Mouse (Mus musculus): ENCODE results near the gene Pepd.
A peak's percentile ranks its signal among the peaks of the same experiment; 100 is the strongest.
"Not testable (repeated sequence)": the region's sequence is repeated elsewhere in the genome, so short reads cannot be mapped to it uniquely, and the experiment has no call there.

The Pepd gene

DNA sequence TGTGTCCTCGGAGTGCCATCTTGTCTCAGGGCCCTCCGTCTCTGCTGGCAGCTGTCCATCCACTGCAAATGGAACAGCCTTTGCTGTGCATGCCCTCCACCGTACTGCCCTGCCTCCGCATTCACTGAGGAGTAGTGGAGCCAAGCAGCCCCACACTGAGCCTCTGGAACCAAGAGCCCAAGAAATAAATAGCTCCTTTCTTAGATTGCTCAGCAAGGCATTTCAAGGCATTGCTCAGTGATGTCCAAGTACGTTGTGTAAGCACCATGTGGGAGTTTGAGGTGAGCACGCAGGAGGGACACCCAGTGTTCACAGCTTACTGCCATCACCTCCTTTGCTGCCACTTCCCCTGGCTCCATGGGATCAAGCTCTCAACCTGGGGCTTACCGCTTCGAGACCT, 20.5 kb downstream of the Pepd start:
- no peak for DNase-seq (ENCODE audit: low spot score)

DNA sequence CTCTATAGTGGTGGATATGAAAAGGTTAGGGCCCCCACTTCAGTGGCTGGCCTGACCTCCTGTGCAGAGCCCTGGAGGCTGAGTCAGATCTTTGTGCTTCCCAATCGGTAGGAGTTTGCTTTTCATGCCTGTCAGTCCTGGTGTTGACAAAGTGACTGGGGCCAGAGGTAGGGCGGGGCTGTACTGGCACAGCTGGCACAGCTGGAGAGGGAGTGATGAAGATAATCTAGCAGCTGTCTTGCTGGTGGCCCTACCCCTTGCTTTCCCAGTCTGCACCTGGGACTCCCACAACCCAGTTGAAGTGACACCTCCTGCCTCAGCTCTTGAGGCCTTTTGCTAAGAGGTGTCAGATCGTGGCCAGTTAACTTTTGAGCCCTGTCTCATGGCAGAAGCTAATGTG, 21.0 kb downstream of the Pepd start:
- DNase-seq (ENCODE audit: low spot score) = no peak

DNA sequence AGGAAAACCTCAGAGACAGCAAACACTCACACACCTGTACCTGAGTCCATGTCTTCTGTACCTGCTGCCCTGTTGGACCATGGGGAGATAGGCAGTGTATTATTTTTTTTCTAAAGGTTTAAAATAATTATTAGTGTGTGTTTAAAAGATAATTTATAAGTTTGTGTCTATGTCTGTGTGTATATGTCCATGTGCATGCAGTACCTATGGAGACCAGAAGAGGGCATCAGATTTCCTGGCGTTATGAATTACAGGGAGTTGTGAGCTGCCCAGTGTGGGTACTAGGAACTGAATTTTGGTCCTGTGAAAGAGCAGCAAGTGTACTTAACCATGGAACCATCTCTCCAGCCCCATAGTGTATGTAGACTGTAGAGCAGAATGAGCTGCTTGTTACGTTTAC, 24.2 kb downstream of the Pepd start:
- no peak for DNase-seq (ENCODE audit: low spot score)

DNA sequence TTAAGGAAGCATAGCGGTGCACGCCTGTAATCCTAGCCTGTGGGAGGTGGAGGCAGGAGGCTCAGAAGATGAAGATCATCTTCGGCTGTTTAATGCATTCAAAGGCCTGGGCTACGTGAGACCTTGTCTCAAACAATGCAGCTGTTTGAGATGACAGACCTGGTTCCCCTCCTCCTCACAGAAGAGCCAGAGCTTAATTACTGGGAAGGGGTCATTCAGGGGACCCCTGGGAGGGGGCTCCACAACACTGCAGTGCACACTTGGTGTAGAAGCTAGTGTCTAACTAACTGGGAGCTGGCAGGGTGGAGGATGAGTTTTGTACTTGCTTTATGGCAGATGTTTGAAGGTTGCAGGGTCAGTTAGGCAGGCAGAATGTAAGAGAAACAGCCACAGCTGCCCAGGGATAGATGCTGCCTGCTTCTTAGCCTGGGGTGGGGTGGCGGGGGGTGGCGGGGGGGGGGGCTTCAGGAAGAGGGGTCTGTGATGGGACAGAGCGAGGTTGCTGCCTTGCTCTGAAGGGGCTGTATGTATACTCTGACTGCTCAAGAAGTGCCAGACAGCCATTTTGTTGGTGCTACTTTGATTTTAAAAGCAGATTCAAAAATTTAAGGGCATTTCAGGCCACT, 26.6 kb downstream of the Pepd start:
- peak; percentile 55 for DNase-seq (ENCODE audit: low spot score)

DNA sequence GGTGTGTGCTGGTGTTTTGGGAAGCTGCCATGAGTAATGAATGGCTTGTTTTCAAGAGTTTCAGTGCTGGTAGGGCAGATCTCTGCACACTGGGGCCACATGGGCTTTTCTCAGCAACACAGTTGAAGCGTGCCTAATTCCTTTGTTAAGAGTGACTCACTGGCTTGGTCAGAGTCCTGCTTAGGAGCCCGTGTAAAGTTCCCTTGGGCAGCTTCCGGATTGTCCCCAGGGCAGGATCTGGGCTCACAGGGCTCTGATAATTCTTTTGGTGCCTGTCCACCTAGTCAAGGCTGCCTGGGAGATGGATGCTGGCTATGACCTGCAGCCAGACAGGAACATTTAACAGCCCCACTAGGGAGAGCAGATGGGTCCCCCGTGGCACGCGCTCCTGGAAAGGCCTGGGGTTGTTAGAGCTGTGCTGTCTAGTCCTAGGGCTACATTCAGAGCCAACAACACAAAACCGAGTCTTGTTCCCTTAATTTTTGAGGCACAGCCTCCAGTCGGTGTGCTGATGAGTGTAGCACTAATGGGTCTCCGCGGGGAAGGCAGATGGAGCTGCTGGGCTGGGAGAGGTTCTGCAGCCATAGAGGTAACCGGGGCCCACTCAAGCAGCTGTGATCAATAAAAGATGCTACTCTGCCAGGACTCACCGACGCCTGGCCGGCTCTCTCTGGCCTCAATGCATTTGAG, 27.2 kb downstream of the Pepd start:
- peak; percentile 80 for DNase-seq (ENCODE audit: low spot score)

DNA sequence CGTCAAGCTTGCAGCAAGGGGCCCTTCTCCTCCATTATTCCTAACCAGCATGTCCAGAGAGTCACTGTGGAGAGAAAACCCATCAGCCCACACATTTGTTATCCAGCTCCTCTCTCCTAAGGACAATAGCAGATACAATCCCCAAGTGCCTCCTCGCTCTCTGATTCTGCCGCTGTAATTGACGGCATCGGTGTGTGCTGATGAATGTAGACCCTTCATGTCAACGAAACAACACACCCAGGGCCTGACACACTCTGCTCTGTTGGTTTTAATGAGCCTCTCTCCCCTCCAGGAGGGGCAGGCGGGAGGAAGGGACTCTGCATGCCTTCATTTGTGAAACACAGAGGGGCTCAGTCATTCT, 27.8 kb downstream of the Pepd start:
- peak; percentile 57 for DNase-seq (ENCODE audit: low spot score)

DNA sequence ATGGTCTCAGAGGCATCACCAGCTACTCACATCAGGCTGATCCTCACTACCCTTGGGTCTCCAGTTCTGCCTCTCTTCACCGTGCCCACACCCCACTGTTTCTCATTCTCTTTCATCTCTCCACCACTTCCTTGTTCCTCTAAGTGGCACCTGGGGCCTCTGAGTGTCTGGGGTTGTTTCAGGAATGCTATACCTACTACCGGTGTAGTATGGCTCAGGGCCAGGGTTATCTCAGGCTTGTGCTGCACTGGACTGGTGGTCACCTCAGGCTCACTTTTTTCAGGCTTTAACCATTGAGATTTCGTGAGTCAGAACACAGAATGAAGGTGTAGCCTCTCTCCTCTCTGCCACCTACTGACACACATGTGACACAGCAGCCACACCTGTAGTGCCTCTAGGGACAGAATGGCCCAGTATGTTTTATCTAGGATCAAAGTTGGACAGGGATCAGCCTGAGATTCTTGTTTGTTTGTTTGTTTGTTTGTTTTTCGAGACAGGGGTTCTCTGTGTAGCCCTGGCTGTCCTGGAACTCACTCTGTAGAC, 31.5 kb downstream of the Pepd start:
- DNase-seq (ENCODE audit: low spot score) = no peak

DNA sequence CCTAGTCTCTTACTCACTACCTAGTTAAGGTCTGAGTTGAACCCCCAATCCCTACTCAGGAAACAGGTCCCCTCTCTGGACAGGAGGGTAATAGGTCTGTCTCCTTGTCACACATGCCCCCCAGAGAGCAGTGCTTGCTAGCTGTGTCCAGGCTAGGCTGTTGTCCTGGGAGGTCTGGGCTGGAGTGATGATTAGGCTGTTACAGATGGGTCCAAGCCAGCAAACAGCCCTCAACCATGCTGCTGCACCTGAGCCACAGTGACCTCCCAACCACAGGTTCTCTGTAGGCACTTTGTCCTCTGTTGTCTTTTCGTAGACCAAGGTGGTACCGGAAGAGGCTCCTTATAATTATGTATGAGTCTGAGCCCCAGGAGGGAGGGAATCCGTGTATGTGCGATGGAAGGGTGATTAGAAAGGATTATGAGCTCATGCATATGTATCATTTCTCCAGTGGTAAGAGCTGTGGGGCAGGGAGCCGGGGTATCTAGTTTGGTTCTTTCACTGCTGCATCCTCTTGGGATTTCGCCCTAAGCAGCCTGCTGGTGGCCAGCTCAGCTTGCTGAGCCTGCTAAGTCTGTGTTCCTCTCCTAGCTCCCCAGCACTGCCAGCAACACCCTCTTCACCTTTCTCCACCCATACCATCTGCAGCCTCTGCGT, 34.2 kb downstream of the Pepd start:
- DNase-seq (ENCODE audit: low spot score) = peak; percentile 6

DNA sequence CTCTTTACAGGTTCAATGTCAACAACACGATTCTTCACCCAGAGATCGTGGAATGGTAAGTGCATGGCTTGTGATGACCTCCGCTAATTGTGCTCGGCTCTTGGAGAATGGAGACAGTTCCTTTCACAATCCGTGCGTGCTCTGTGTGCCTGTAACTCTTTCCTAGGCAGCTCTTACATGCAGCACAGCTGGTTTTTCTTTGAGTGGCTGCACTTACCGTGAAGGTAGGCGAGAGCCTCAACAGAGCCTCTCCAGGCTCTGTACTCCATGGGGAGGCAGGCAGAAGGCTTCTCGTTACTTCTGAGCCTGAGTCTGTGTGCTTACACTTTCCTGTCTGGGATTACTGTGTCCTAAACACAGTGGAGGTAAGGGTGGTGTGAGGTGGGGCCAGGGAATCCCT, 42.4 kb downstream of the Pepd start:
- no peak for DNase-seq (ENCODE audit: low spot score)

DNA sequence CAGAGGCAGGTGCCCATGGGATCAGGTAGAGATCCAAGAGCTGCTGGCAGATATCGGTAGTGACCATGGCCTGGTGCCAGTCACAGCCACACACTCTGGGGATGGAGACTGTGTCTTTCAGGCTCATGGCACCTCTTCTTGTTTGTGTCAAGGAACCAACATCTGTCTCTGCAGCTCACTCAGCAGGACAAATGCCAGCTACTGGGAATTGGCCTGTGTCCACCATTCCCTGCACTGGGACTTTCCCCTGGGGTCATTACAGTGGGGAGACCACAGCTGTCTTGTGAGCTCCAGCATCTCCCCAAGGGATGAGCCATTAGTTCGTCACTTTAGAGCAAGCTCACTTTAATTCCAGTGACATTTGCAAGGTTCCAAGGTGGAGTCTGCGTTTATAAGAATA, 43.1 kb downstream of the Pepd start:
- no peak for DNase-seq (ENCODE audit: low spot score)

DNA sequence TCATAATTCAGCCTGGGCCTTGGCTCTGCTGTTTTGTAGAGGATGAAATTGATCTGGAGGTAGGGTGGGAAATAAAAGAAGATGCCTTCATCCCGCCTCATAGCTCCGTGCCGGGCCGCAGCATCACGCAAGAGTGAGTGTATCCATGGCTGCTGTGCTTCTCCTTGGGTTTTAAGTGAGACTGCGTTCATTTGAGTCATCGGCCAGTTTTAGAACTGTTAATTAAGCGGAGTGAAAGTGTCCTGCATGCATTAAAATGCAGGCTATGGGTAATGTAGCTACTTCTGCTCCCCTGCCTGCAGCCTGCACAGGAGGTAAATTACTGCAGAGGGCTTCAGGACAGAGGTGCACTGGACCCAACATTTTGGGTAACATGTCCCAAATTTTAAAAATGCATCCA, 45.0 kb downstream of the Pepd start:
- no peak for DNase-seq (ENCODE audit: low spot score)

DNA sequence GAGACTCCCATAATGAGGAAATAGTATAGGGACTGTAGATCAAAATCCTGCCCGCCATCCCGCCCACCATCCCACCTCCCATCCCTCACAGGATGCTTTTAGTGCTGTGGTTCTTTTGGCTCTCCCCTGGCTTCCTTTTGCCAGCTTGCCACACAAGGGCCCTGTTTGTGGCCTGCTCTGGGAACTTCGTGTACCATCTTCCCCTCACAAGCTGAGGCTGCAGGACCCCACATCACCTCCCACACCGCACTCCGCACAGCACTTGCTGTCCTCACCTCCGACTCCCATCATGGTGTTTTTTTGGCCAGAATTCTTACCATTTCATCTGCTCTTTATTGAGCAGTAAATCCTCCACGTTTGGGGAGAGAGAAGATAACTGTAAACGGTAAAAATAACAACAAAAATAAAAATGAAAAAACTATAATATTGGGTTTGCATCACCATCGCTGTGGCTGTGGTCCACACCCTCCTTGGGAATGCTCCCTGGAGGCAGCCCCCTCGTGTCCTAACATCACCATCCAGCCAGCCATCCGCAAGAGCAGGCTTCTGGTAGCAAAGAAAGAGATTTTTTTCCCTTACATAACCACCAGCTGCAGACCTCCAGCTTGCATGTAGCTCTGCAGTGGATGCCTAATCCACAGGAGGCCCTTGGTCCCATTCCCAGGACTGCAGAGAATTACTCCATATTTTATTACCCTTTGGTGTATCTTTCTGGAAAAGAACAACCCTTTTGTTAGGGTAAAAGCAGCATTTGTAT, 51.9 kb downstream of the Pepd start:
- DNase-seq (ENCODE audit: low spot score) = no peak

DNA sequence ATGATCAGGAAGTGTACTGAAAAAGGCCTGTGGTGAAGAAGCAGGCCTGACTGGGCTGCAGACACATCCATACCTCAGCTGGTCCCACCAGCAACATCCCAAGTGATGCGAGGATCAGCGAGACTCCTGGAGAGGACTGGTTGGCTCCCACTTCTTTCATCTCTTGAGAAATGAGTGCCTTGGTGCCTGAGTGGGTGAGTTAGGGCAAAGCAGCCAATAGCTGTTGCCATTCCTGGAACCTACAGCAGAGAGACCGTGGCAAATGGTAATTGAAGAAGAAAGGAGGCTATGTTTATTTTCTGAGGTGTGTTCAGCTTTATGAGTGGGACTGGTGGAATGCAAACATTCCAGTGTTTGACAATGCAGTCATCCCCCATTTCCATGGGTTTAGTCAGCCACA, 55.2 kb downstream of the Pepd start:
- DNase-seq (ENCODE audit: low spot score) = no peak

DNA sequence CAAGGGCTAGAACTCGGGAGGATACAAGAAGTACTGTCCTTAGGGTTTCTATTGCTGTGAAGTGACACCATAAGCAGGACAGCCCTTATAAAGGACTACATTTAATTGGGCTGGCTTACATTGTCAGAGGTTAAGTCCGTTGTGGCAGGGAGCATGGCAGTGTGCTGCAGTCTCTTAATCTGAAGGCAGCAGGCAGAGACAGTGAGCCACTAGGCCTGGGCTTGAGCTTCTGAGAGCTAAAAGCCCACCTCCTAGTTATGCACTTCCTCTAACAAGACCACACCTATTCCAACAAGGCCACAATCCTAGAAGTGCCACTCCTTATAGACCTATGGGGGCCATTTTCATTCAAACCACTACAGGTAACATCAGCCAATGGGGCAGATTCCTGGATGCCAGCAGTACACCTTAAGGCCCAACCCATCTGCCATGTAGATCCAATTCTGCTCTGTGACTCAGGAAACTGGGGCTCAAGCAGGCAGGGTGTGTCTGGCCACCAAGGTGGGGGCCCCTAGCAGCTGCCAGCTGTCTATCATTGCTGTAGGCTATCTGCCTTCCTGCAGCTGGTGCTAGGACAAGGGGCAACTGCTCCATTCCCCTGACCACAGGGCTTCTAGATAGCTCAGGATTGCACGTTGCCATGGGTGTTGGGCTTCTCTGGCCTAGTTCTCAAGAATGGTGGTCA, 56.7 kb downstream of the Pepd start:
- no peak for DNase-seq (ENCODE audit: low spot score)

DNA sequence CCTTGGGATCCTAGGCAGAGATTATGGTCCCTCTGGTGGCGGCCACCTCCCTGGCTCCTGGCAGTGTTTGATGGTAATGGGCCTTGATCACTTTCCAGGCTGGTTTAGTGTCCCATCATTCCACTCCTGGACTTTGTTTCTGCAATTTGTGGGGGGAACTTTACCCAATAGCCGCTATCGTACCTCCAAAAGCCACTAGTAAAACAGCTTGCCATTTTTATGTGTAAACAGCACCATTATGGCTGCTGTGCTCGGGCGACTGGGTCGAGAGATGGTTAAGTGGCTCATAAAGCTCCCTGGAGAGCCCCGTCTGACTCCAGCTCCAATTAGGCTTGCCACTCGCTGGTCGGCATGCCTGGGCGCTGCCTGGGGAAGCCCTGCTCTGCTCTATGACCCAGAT, 59.6 kb downstream of the Pepd start:
- no peak for DNase-seq (ENCODE audit: low spot score)

DNA sequence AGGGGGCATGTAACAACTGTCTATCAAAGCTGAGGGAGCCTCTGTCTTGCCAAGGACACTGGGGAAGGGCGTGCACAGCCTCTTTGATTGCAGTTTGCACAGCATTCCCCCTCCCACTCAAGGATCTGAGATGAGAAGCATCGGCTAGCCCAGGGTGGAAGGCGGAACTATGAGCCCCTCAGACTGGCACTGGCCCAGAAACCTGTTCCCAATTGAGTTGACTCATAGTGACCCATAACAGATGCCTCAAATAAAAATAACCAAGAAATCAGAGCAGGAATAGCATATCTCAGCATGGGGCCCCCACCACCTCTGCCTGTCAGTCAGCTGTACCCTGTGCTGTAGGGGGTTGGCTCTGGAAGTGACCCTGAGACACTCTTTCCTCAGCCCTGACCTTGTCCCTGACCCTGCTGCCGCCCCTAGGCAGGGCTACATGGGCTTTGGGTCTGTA, 60.8 kb downstream of the Pepd start:
- DNase-seq (ENCODE audit: low spot score) = peak; percentile 27

DNA sequence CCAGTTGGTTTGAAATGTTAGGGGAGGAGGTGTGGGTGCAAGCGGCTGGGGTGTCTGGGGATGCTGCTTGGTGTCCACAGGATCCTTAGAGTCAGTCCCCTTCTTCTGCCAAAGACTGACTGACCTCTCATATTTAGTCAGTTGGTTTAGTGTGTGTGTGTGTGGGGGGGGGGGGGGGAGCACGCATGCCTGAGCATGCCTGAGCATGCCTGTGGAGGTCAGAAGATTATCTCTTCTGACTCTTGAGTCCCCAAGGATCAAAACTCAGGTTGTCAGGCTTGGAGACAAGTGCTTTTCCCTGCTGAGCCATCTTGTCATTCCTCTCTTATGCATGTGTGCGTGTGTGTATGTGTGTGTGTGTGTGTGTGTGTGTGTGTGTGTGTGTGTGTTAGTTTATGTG, 61.7 kb downstream of the Pepd start:
- no peak for DNase-seq (ENCODE audit: low spot score)

DNA sequence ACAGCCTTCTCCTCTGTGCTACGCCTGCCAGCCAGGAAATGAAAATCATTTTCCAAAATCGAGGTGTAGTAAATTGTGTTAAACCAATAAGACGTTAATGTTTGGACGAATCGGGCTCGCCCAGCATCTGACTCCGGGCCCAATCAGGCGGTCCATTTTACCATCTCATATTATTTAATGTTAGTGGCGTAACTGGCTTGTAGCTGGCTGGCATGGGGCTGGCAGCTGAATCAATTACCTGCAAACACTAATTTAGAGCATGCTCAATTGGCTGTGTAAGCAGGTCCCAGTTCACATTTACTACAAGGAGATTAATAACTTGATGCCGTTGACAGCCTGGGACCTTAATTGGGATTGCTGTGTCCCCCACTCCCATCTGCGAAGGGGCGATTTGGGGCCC, 63.7 kb downstream of the Pepd start:
- no peak for DNase-seq (ENCODE audit: low spot score)

DNA sequence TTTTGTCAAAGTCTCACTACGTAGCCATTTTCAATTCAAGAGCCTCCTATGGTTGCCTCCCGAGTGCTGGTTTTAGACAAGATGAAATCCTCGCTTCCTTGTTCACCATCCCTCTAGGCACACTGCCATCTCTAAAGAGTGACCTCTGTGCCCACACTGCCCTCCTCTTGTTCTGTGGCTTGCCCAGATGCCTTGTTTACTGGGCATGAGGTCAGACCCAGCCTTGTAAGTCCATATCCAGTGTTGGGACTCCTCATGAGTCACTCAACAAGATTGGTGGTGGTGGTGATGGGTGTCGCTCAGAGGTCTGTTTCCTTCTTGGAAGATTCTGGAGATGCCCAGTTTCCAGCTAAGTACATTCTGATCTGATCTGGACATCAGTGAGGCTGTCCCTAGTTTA, 65.2 kb downstream of the Pepd start:
- no peak for DNase-seq (ENCODE audit: low spot score)

DNA sequence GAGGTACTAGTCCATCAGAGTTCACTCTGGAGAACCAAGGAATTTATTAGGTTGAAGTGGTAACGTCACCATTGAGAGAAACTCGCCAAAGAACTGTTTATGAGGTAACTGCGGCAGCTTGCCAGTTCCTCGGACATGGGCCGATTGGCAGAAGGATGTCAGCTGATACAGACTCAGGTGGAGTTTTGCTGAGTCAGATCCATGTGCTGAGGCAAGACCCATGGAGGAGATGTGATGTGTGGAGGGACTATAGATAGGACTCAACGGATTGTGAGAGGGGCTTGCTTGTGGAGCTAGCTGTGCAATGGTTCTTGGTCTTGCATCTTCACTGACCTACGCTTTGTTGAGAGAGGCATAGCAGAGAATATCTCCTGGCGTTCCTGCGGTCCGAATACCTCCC, 69.6 kb downstream of the Pepd start:
- DNase-seq (ENCODE audit: low spot score) = no peak

DNA sequence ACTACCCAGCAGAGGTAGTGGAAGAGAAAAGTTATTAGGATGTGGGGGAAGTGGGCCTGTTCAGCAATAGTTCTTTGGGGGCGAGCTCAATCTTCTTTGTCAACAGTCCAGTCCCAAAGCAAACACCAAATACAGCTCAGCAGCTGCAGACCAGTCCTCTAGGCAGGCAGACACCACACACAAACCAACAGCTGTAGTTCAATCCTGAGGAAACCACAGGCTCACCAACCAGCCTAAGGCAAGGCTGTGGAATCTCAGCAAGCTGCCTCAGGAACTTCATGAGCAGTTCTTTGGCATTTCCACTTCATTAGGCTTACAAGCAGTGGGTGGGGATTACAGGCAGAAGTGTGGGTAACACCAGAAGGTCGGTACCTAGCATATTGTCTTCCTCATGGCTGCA, 70.2 kb downstream of the Pepd start:
- DNase-seq (ENCODE audit: low spot score) = not testable (repeated sequence)
